Mouse (Mus musculus) kidney, adult 8-10 months (tissue): ENCODE measurements at regions not wholly inside any gene's neighbourhood (a gene's known extent, or its start where the extent isn't known, plus 50 kb on each side); places are given as distances from the start of the nearest gene placed in this dataset.

Experiments used
- DNase-seq, 2 experiments: peaks; one replicate each; pipeline ENCODE4 v3.0.0; 2022

DNA sequence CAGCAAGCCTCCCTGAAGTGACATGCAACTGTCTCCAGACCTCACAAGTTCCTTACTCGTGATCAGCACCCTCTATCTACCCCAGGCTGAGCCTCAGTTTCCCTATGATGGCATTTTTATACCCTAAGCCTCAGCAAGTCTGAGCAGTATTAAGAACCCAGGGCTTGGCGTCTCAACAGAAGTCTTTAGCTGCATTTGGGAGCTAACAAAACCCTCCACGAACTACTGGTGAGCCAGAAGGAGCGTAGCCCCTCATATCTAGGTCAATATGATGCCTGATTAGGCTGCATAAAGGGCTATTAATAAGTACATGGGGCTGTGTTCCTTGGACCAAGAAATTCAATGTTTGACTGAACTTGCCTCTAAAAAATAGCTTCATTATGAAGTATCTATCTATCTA is 600.4 kb downstream of the Tox3 start:
- no peak for DNase-seq

DNA sequence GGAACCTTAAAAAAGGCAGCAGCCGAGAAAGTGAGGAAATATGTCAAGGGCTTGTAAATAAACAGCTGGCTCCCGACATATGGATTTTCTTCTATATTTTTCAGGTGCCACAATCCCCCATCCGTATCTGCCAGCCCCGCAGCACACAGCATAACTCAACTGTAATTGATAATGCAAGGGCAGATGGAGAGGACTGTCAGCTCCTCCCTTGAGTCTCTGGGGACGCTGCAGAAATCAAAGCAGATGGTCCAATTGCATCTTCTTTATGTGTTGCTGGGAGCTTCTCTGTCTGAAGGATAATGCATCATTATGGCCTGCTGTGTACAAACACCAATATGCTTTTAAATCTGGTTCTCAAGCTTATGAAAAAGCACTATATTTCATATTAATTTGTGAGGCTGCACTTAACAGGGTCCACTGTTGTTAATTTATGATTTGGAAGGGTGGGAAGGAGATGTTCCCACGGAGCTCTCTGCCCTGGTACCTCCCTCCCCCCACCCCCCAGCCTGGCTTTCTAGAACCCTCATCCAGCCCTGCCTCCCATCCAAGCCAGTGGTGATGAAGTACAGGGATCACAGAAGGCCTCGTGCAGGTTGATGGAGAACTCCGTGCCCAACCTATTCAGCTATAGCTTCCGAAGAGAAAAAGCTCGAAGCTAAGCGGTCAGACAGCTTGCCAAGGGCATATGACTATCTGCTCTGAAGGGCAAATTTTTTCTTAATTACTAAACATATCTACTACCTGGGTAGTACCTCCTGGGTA is 603.7 kb downstream of the Tox3 start:
- DNase-seq = no peak

DNA sequence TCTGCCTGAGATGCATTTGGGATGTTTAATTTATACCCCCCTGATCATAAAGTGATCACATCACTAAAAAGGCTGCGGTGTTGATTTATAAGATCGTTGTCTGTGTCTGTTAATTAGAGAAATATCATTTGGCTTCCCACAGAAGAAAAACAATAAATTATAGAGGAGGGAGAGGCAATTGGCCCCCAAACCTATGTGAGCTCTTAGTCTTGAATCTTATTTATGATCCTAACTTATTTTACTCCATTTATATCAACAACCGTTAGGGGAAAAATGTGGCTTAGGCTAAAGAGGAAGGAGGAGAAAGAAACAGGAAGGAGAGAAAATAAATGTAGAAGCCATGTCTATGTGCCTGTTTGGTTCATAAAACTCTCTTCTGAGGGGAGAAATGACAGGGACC is 609.5 kb downstream of the Tox3 start:
- DNase-seq = no peak

DNA sequence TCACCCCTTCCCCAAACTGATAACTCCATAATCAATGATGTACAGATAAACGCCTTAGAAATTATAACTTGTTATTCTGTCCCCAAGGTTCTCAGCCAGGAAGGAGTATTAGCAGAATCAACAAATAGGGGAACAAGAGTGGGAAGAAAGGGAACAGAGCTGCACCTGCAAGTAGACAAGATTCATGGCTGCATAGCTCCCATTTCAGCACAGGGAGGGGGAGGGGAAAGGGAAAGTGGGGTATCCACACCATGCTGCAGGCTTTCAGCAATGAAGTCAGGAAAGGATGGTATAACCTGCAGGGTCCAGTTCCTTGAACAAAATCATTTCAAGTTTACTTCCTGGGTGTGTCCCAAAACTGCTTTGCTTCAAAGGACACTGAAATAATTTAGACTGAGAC is 610.5 kb downstream of the Tox3 start:
- no peak for DNase-seq

DNA sequence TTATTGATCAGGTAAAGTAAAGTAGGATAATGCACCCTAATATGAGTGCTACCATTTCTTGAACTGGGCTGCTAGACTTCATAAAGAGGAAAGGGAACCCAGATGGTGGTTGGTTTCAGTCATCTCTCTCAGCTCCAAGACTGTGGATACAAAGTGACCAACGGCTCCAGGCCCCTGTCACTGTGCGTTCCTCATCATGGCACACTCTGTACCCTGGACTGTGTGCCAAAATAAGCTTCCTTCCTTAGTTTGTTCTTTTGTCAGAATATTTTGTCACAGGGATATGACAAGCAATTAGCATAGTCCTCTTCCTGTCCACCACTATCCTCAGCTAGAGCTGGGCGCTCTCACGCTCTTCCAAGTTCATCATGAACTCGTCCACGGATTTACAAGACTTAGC is 620.9 kb downstream of the Tox3 start:
- no peak for DNase-seq

DNA sequence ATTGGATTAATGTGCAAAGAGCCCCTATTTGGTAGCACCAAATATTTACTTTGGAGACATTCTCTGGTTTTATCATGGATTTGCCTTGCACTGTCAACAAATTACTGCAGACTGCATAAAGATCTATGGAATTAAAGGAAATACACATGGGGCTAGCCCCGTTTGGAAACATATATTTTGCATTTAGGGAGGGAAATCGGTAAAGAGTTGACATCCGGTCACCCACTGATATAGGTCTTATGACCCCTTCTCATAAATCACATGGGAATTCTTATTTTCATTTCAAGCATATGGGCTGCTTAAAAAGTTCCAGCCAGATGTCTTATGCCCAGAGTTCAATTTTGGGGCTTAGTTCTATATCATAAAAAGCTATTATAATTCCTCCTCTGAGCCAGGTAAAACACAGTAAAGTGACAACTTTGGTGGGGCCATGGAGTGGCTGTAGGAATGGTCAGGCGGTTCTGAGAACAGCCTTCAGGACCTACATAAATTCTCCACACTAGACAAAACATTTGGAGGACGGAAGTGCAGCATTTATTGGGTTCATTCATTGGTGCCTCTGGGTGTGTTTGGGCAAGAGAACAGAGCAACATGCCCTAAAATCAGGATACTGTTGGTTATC is 626.3 kb downstream of the Tox3 start:
- no peak for DNase-seq

DNA sequence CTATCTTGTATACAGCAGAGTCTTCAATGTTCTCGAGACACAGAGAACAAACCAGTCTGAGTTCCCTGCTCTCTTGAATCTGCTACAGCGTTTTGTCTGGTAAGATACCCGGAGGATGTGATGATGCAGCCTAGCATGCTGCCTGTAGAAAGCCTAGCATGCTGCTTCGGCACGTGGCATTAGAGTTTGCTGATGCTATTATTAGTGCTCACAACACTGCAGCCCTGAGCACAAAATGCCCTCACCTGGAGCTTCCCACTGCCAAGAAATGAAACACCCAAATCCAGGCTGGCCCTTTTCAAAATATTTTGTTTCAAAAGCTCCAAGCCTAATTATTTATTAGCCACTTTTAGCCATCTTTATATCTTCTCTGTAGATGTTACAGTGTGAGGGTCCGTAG is 634.3 kb downstream of the Tox3 start:
- no peak for DNase-seq

DNA sequence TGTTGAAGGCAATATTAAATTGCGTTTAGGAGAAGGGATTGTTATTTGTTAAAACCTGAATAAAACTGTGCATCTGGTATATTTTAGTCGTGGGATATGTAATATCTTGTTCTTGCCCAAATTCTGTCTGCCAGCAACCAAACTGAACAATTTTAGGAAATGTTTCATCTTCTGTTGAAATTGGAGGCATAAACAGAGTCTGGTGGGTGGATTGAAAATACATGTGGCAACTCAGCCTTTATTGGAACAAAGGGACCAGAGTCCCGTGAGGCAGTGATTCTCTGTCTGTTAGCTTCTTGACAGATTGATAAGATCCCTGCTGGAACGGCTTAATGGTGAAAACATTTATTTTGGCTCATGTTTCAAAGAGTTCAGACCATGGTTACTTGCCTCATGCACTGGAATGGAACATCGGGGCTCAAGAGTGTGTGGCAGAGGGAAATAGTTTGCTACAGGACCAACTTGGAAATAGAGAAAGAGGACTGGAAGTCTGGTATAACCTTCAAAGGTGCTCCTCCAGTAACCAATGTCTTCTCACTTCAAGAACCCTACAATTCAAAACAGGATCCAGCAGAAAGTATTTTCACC is 640.7 kb downstream of the Tox3 start:
- DNase-seq = no peak

DNA sequence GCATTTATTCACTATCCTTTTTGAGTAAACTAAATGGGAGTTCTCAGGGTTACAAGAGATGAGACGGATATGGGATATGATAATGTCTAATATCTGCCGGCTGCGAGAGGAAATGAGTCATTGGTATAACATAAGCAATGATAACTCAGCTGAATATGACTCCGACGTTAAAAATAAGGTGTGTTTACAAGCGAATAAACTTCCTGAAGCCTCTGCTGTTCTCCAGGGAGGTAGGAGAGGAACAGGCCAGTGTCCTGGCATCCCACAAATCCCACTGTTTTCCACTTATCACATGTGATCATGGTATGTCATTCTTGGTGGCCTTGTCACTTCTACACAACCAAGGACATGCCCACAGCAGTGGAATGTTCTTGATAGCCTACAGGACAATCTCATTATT is 641.7 kb upstream of the Sall1 start:
- no peak for DNase-seq

DNA sequence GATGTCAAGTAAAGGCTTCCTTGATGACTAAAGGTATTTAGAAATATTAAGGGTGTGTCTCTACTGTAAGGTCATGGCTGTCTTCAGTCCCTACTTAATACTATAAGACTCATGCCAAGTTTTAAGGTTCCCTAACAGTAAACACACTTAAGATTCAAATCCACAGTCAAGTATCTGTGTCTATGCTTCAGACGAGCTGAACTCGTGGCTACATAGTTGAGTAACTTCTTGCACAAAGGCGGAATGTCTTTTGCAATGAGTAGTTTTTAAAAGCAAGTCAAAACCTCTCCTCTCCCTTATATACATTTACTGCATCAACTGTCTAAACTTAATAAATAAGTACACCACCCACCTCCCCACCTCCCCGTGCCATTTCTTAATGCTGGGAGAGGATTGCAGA is 637.0 kb upstream of the Sall1 start:
- no peak for DNase-seq

DNA sequence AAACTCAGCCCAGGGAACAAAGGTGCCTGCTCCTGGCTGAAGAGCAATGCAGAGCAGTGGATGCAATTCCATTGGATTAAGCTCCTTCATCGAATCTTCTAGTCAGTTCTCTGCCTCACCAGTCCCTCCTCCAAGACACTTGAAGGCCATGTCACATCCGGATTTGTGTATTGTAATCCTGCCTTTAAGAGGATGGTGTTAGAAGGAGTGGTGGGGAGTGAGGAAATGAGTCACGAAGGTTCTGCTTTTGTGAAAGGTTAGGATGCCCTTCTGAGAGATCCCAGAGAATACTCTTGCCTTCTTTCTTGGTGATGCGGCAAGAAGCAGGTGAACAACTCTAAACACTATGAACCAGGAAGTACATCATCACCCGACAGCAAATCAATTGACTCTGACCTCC is 636.4 kb upstream of the Sall1 start:
- DNase-seq = no peak

DNA sequence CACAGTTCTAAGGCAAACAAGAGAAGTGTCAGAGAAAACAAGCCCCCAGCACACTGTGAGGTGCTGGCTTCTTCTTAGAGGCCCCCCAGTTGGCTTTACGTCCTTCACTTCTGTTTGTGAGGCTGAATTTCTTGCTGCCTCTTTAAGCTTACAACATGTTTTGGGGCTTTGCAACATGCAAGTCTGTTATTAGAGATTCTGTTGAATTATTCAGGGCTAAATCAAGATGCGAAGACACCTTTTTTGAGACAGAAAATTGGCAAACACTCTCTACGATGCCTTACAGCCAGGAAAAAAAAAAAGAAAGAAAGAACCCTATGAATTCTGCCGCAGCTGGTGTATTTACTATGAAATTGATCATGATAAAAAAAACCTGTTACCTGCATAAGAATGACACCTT is 635.6 kb upstream of the Sall1 start:
- DNase-seq = no peak

DNA sequence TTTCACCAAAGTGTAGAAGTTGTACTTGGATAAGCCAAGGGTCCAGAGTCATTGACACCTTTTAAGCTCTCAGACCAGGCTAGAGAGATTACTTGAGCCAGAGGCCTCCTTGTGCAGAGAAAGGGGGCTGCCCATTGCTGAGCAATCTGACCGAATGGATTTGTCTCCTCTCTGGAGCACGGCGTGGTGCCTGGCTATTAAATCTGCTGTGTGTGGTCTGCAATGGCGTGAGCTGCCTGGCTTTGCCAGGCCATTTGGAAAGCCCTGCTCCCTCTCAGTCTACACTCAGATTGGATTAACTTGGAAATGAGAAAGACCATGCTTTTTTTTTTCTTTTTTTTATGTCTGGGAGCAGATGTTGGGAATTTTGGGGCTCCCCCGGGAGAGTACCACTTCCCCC is 633.3 kb upstream of the Sall1 start:
- DNase-seq = no peak

DNA sequence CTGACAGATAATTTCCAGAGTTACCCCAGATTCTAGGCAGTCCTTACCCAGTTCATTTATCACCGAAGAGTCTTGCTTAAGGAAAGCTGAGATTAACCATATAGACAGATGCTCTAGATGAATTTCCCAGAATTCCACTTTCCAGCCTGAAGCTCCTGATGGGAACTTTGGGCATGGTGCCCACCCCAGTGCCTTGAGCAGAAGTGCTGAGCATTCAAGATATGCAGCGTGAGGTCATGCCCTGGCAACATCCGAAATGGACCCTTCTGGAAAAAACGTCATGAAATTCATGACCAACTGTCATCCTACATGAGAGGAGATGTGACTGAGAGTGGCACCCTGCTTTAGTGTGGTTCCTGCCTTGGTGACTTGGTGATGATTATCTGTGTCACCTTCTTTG is 629.9 kb upstream of the Sall1 start:
- no peak for DNase-seq

DNA sequence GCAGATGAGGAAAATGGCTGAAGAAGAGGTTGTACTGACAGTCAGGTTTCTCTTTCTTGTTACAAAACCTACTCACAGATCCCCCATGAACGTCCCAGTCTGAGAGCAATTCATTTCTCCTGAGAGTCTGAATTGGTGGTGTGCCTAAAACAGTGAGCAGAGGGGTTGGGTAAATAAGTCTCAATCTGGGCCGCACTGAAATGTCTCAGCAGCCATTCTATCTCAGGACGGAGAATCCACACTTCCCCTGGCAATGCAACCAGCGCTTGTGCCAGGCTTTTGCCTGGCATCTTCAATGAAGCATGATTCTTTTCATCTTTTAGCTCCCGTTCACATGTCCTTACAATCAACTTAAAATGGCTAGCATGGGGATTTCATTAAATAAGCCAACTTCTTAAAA is 628.7 kb upstream of the Sall1 start:
- no peak for DNase-seq

DNA sequence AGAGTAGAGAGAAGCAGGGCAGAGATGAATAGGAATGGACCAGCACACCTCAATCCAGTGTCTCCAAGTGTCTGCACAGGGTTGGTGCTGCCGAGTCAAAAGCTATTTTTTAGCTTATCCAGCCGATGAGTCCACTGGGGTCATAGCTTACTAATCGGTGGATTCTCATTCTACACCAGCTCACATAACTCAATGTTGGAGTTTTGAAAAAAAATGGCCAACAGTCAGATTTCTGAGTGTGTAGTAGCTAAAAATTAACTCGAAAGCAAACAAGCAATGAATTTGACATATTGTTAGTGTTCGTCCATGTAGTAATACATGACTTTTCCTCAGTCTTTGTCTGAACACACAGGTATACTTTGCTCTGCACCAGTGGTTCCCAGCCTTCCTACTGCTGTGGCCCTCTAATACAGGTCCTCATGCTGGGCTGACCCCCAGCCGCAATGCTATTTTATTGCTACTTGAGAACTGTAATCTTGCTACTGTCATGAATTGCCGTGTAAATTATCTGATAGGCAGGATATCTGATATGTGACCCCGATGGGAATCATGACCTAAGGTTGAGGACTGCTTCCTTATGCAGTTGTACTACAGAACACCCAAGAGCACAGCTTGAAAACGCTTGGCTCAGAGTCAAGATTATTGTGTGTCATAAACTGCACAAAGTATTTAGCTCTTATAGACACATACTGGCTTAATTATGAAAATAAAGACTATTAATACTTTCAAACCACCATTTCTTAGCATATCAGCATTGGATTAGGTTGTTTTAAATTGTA is 621.1 kb upstream of the Sall1 start:
- DNase-seq = no peak

DNA sequence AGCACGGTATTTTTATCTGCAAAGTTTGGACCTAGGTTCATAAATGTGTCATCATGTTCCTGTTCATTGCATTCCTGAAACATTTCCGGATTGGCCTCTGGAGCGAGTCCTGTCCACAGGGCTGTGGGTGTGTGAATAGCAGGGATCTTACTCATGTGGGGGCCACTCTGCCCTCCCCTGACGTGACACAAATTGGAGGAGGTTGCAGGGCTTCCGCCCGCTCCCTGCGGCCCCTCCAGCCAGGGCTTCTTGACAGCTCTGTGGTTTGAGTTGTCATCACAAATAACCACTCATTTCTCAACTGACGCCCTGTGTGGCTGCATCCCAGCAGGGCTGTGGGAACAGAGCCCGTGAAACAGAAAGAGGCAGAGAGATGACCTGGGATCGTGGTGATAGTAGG is 619.9 kb upstream of the Sall1 start:
- DNase-seq = no peak

DNA sequence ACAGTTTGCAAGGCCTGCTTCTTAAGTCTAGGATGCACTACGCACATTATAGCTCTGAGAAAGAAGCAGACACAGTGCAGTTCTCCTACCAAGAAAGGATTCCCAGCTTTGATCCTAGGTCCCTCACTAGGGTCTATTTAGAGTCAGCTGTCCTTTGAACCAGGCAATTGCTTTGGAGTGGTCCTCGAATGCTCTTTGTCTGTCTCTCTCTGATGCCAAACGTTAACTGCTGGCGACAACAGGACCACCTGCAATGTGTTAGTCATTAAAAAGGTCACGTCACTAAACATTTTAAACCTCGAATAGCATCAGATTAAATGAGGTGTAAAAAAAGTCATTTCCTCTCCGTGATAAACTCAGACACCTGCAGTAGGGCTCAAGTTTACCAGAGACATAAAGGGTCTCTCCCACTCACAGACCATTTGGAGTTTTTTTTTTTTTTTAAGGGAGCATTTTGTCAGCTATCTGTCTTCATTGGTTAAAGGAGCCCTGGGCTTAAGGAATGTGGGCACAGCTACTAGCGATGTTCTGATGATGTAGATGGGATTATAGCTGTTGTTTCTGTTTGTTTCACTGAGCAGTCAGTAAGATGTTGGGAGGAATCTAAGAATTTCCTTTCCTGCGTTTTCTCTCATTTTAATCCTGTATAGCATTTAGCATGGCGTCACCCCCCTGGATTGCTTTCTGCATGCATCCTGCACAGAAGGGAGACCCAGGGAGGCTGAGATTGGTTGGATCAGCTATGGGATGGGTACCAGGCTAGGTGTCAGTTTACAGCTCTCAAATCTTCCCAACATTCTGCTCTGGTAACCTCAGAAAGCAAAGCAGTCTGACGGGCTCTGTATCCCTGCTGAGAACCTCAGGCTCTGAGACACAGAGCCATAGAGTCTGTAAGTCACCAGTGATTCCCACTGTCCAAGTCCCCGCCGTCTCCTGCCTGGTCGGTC is 615.3 kb upstream of the Sall1 start:
- no peak for DNase-seq

DNA sequence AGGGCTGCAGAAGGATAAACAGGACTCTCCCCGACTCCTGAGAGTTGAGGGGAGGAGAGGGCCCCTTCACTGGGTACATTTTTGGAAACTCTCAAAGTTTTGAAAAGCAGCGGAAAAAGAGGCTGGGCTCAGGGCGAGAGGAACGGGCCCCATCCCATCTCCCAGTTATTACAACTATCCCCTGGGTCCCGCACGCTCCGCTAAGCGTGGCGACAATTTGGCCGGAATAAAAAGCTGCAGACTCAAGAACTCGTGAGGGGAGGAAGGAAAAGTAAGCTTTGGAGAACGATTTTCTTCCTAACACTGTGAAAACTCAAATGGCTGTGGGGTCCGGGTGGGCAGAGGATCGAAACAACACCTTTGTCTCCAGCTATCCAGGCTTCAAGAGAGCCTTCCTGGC is 611.4 kb upstream of the Sall1 start:
- no peak for DNase-seq

DNA sequence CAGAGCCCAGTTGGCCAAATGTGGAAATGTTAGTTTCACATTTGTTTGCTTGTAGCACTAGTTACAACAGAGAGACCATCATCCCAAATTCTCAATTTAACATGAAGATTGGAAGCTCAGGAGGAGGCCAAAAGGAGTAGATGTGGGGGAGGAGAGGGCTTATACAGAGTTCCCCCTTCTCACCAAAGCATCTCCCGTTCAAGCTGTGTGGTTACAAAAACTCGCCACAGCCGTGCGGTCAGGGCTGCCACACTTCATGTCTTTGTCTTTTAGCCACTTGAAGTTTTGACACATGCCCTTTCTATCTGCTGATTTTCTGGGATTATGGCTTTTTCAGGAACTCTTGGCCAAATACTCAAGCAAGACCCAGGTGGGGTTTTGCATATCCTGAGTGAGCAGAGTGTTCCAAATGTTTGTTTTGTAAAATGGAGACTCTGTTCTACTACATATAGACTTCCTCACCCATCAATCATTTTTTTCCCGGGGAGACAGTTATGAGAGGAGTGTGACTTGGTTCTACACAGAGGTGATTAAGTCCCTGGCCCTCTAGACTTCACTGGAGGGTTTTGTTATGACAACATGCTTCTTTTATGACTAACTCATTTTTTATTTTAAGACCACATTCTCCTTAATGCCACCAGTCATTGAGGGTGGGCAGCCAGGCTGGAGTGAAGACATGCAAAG is 605.4 kb upstream of the Sall1 start:
- DNase-seq = no peak

DNA sequence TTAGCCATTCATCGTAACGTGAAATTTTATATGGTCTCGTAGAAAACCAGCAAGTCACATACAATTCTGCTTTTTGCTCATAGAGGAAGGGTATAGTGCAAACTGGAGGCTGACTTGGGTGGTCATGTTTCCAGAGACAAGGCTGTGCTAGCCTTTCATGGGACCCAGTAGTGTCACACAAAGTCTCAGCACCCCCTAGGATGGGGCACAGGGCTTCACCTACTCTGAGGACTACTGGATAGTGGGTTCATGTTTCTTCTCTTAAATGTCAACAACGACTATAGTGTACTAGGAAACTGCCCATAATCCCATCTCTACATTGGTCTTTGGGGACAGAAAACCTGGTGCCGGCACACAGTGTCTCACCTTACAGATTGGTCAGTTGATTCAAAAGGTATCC is 603.0 kb upstream of the Sall1 start:
- DNase-seq = no peak

DNA sequence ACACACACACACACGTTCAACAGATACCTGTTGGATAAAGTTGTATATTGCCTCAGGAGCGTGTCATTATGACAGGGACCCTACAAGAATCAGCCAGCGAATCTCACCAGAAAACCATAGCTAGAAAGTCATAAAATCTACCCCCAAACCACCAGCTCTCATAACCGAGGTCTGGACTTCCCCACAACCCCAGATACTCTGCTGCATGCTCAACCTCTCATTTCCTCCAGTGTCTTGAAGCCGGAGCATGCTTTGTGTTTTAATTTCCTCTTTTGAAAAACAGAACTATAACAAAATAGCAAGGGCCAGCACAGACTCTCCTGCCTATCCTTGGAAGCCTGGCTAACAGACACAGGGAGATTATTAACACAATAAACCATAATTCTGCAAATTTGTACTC is 597.4 kb upstream of the Sall1 start:
- no peak for DNase-seq
